Mouse (Mus musculus) midbrain, postnatal 0 days (tissue): ENCODE results near the gene Ddah1. TPM values are rescaled to one million over a fixed set of nuclear protein-coding genes. Genes with fewer than 3 reads are reported as not detected.
A peak's percentile ranks its signal among the peaks of the same experiment; 100 is the strongest.

Experiments used
- ATAC-seq: fragments of 200-750 bp; cut with Nextera tagmentation; 2 replicates; pipeline ENCODE4 v1.8.0; 2017; ENCODE audit warnings: moderate number of reproducible peaks, mild to moderate bottlenecking, moderate TSS enrichment, moderate library complexity; ENCODE audit not compliant: low FRiP score
- DNase-seq: peaks from one replicate; pipeline ENCODE4 v3.0.0-alpha.2; 2015; ENCODE audit warnings: low spot score
- H3K27ac ChIP-seq: fragments of 300-500 bp; sonication (generic); 2 replicates; pipeline ENCODE4 v1.5.1; 2014; ENCODE audit warnings: low read depth, mild to moderate bottlenecking, low read length, mixed read lengths
- H3K27me3 ChIP-seq: fragments of 300-500 bp; sonication (generic); 2 replicates; pipeline ENCODE4 v1.6.1; 2014; ENCODE audit warnings: low read length, control low read depth, mixed read lengths; ENCODE audit not compliant: insufficient read depth
- H3K36me3 ChIP-seq: fragments of 300-500 bp; sonication (generic); 2 replicates; pipeline ENCODE4 v1.6.1; 2014; ENCODE audit warnings: low read length, control low read depth, mixed read lengths; ENCODE audit not compliant: insufficient read depth
- H3K4me1 ChIP-seq: fragments of 300-500 bp; sonication (generic); 2 replicates; pipeline ENCODE4 v1.6.1; 2014; ENCODE audit warnings: mild to moderate bottlenecking, control low read depth, antibody characterized with exemption, low read length, mixed read lengths; ENCODE audit not compliant: insufficient read depth
- H3K4me2 ChIP-seq: fragments of 300-500 bp; sonication (generic); 2 replicates; pipeline ENCODE4 v1.6.1; 2014; ENCODE audit warnings: low read depth, mild to moderate bottlenecking, low read length, mixed read lengths; ENCODE audit not compliant: poor library complexity, severe bottlenecking
- H3K4me3 ChIP-seq: fragments of 300-500 bp; sonication (generic); 2 replicates; pipeline ENCODE4 v1.5.1; 2014; ENCODE audit warnings: low read depth, mild to moderate bottlenecking, low read length, moderate library complexity
- H3K9ac ChIP-seq: fragments of 300-500 bp; sonication (generic); replicated peaks from 2 replicates; pipeline ENCODE4 v1.6.1; 2014; ENCODE audit warnings: mild to moderate bottlenecking, low read length, moderate library complexity, mixed read lengths; ENCODE audit not compliant: poor library complexity, severe bottlenecking
- H3K9me3 ChIP-seq: fragments of 300-500 bp; sonication (generic); 2 replicates; pipeline ENCODE4 v1.6.1; 2016; ENCODE audit warnings: low read length, control low read depth
- CTCF ChIP-seq: IDR thresholded peaks from 2 replicates; pipeline ENCODE4 v1.5.1; 2016; ENCODE audit warnings: antibody characterized with exemption, mild to moderate bottlenecking
- WGBS: fragments of 180-500 bp; shearing (Covaris S2); extraction: QIAGEN DNeasy Blood & Tissue Kit; methylation state at CpG from one replicate; pipeline ENCODE4 v1.1.7; 2014; 5-methylcytosine and 5-hydroxymethylcytosine counted together
- polyA plus RNA-seq: library from polyadenylated mRNA; unstranded; fragments of >200 nt; fragmentation: Nextera tagmentation; extraction: Ambion mirVana; gene quantifications from 2 replicates; pipeline ENCODE4 v1.2.1, GENCODE M21; 2015
- total RNA-seq: library from RNA; depleted of rRNA; stranded (reverse); fragments of >200 nt; gene quantifications from 2 replicates; pipeline ENCODE4 v1.2.3, GENCODE M21; 2014

Gene Ddah1
- total and polyA plus RNA-seq, 2 experiments from 2014 or later, result 162 to 209 TPM

GRCm38 (mm10) chr3:145862521-145862920 is 104.0 kb downstream of the Ddah1 start:
- H3K9me3 ChIP-seq, result no peaks in the 10 kb centered on the region
- no peak for TF ChIP-seq CTCF
- WGBS, result 58% methylated on average over 4 of the region's 4 CpGs
- ATAC-seq (no peak), DNase-seq (no peak)
- no peak overlapping the region for H3K9ac ChIP-seq
- H3K36me3 ChIP-seq, result no peaks in the 10 kb centered on the region
- H3K27me3 ChIP-seq, result no peaks in the 10 kb centered on the region
- no peak overlapping the region for H3K27ac ChIP-seq
- H3K4me2 ChIP-seq, result no peak overlapping the region
- no peak overlapping the region for H3K4me3 ChIP-seq
- peaks cover 3% of the 10 kb centered on the region; the same call in 1 of the 2 replicates for H3K4me1 ChIP-seq

DNA sequence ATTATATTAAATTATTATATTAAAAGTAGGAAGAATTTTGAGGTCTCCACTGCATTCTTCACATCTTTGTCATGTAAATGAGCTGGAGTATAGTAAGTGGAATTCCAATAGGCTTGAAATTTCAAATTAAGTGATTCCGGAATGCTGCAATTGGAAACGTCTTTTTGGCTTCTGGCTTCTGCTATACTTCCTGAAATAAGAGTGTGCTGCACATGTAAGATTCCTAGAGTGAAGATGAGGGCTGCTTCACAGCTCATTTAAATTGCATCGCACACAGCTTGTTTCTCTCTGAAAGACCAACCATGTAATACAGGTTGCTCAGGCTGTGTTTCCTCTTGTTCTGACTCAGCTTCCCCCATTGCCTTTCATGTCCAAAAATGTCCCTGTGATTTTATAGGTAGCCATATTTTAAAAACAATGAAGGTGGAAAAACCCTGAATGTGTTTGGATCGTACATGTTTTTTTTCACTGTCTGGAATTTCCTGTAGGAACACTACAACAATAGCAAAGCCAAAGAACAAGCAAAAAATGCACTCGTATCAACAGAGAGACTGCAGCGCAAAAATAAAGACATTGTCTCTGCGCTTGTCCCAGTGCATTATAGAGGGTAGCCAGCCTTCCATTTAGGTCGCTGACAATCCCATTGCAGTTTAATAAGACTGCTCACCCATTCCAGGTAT is 105.7 kb downstream of the Ddah1 start:
- Histone ChIP-seq H3K4me2 (no peak overlapping the region), H3K9me3 (no peaks in the 10 kb centered on the region), H3K36me3 (no peaks in the 10 kb centered on the region), H3K9ac (no peak overlapping the region), H3K27ac (peak overlapping the region; percentile 19; the same call in 1 of the 2 replicates), H3K27me3 (no peaks in the 10 kb centered on the region), H3K4me3 (no peak overlapping the region), H3K4me1 (peaks cover 3% of the 10 kb centered on the region; the same call in 1 of the 2 replicates)
- DNase-seq (no peak), ATAC-seq (no peak)
- TF ChIP-seq CTCF, result no peak
- 53% methylated on average over 8 of the region's 8 CpGs for WGBS

DNA sequence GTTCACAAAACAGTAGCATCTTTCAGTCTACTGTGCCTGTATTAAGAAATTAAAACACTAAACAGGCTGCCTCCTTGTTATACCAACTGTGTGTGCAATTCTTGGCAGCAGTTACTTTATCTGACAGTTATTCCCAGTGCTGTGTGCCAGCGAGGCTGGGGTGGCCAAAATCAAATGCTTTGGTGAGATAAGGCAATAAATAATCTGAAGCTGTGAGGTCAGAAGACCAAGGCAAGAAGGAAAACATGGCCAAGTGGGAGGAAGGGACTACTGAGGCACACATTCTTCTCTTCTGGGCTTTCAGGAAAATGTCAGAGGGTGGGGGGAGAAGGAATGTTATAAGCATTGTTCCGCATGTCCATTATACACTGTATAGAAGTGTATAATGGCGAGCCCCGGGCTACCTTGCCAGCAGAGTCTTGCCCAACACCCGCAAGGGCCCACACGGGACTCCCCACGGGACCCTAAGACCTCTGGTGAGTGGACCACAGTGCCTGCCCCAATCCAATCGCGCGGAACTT is 106.3 kb downstream of the Ddah1 start:
- Histone ChIP-seq H3K36me3 (no peaks in the 10 kb centered on the region), H3K9ac (no peak overlapping the region), H3K9me3 (no peaks in the 10 kb centered on the region), H3K4me2 (no peak overlapping the region), H3K4me3 (no peak overlapping the region), H3K27me3 (no peaks in the 10 kb centered on the region), H3K27ac (peak overlapping the region; percentile 19; the same call in 1 of the 2 replicates), H3K4me1 (peaks cover 3% of the 10 kb centered on the region; the same call in 1 of the 2 replicates)
- DNase-seq (peak; percentile 35), ATAC-seq (no peak)
- no peak for TF ChIP-seq CTCF
- 86% methylated on average over 6 of the region's 10 CpGs for WGBS

GRCm38 (mm10) chr3:145872680-145873079 is 114.2 kb downstream of the Ddah1 start:
- Histone ChIP-seq H3K27me3 (no peaks in the 10 kb centered on the region), H3K4me2 (no peak overlapping the region), H3K9ac (no peak overlapping the region), H3K9me3 (no peaks in the 10 kb centered on the region), H3K4me1 (no peaks in the 10 kb centered on the region), H3K27ac (no peak overlapping the region), H3K4me3 (no peak overlapping the region), H3K36me3 (no peaks in the 10 kb centered on the region)
- no peak for ATAC-seq
- no peak for TF ChIP-seq CTCF
- no peak for DNase-seq
- 93% methylated on average over 9 of the region's 9 CpGs for WGBS

- ATAC-seq, result no peak
- no peak overlapping the region for H3K27ac ChIP-seq
- DNase-seq, result no peak
- TF ChIP-seq CTCF, result no peak
- no peak overlapping the region for H3K4me2 ChIP-seq
- H3K36me3 ChIP-seq, result no peaks in the 10 kb centered on the region
- H3K9me3 ChIP-seq, result no peaks in the 10 kb centered on the region
- no peaks in the 10 kb centered on the region for H3K4me1 ChIP-seq
- no peaks in the 10 kb centered on the region for H3K27me3 ChIP-seq
- 73% methylated on average over 1 of the region's 1 CpGs for WGBS
- H3K4me3 ChIP-seq, result no peak overlapping the region
- H3K9ac ChIP-seq, result no peak overlapping the region
These were observed 114.8 kb downstream of the Ddah1 start for GRCm38 (mm10) chr3:145873271-145873670.

- no peak overlapping the region for H3K4me2 ChIP-seq
- no peak overlapping the region for H3K9ac ChIP-seq
- no peaks in the 10 kb centered on the region for H3K36me3 ChIP-seq
- DNase-seq, result no peak
- H3K9me3 ChIP-seq, result no peaks in the 10 kb centered on the region
- no peaks in the 10 kb centered on the region for H3K27me3 ChIP-seq
- H3K4me3 ChIP-seq, result no peak overlapping the region
- no peak for TF ChIP-seq CTCF
- H3K4me1 ChIP-seq, result no peaks in the 10 kb centered on the region
- 78% methylated on average over 4 of the region's 4 CpGs for WGBS
- no peak overlapping the region for H3K27ac ChIP-seq
- ATAC-seq, result no peak
These were observed 115.7 kb downstream of the Ddah1 start for GRCm38 (mm10) chr3:145874126-145874525.
